Mouse (Mus musculus) v-Abl transformed pro-B cells (cell line): ENCODE measurements around the gene Usp46.

ENCODE experiments used
- in situ Hi-C, 2 experiments: fragments of 400-800 bp; cut with MboI; formaldehyde crosslinking; loops; one replicate each; pipeline ENCODE4 v1.15.1; 2025; ENCODE audit not compliant: unreplicated experiment in 2 of 2

The Usp46 gene

DNA sequence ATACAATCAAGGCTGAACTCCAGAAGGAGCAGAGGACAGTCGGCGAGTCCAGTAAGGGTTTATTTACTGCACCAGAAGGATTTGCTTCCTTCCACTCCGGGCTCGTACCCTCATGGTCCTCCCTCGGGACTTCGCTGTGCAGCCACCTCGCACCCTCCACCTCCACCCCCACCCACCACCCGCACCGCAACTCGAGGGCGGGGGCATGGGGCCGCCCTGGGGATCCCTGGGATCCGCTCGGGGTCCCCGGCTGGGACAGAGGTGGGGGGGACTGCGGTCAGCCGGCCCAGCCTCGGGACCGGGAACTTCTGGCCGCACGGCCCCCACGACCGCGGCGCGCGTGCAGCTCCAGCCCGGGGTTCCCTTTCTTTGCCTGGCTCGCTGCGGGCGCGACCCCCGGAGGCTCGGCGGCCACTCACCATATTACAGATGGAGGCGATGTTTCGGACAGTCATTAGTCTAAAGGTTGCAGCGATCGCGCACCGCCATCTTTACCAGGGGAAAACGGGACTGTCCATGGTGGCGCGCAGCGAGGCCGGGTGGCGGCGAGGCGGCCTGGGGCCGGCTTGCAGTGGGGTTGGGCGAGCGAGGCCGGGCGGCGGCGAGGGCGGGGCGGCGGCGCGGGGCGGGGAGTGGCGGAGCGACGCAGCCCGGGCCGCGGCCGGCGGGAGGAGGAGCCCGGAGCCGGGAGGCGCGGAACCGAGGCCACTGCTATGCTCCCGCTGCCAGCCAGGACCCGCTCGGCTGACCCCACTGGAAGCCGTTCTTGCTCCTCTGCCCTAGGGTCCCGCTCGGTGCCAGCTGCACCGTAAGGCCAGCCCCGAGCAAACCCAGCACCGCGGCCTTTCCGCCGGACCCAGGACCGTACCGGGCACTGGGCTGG is at the start of gene Usp46:
Gene Usp46 (minus strand): TSS at position 601 of the 883 bp plus-strand sequence.
- in situ Hi-C loops, result loop anchor here in 1 of 2 experiments (25.0 kb wide), 1 partner anchor 581 kb away; the partner anchor contains the start of gene Dcun1d4

DNA sequence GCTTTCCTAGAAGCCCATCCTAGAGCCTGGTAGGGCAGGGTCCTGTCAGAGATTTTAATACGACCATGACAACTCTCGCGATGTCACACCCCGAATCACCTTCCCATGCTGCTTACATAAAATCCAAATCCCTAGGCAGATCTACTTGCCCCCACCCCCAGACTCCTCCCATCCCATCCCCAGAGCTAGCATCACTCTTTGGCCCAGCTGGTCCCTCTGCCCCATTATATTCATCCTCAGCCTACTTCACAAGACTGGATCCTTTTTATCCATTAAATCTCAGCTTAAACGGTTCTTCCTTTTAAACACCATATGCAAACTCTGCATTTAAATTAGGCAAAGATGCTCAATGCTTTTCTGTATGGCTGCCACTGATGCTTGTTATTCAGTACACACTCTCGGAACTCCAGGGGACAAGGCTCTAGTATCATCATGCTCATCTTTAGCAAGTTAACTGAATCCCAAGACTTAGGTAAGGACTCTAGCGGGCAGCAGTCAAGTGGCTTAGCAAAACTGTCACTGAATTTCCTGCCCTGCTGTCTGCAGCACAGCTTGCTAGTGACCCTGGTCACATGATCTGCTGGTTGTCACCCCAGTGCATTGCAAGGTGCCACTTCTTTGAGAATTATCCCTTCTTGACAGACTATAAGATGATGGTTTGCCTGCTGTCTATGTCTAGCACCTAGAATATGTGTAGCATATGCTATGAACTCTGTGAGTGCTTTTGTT is 45.9 kb upstream of the Usp46 start:
- in situ Hi-C loops, result no loop called here

DNA sequence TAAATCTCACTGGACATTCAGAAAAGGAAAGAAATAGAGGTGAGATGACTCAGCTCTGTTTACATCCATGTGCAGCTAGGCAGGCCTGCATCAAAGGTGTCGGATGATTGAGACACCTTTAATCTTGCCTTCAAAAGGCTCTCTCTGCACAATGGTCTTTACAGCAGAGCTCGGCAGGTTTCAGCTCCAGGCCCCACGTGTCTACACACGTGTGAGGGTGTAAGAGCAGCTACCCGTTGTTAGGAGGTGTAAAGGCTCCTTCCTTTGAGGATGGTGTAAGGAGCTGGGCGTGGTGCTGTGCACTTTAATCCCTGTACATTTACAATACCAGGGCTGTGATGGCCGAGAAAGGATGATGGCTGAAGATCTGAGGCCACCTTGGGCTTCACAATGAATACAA is 37.2 kb upstream of the Usp46 start:
- in situ Hi-C loops, result no loop called here

DNA sequence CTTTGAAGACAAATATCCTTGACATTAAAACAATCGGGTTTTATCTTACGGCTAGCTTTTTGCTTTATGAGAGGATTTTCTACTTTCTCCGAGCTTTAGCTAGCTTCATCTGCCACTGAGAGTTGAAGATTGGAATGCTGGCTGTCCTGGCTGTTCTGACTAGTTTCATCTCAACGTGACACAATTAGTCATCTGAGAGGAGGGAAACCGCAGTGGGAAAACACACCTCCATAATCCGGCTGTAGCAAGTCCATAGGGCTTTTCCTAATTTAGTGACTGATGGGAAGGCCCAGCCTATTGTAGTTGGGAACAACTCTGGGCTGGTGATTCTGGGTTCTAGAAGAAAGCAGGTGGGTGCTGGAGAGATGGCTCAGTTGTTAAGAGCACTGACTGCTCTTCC is 33.5 kb upstream of the Usp46 start:
- in situ Hi-C loops, result no loop called here

DNA sequence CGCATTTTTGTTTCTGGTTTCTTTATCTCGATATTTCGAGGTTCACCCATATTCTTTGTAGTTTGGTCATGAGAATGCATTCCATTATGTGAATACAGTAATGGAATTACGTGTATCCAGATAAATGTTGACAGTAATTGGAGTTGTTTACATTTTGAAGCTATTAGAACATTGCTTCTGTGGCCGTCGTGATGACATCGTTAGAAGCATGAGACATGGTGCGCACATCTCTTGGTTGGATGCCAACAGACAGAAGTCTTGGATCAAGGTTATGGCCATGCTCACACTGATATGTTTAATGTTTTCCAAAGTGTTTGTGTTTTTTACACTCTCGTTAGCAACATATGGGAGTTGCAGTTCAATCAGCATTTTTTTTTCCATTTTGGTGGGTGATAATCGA is 30.8 kb upstream of the Usp46 start:
- in situ Hi-C loops, result loop anchor here (10.0 to 25.0 kb wide), 3 partner anchors 426 to 1937 kb away; partner anchors contain the start of genes Chic2 (in 2 of the 2) and Commd8 (in 1 of the 2)

DNA sequence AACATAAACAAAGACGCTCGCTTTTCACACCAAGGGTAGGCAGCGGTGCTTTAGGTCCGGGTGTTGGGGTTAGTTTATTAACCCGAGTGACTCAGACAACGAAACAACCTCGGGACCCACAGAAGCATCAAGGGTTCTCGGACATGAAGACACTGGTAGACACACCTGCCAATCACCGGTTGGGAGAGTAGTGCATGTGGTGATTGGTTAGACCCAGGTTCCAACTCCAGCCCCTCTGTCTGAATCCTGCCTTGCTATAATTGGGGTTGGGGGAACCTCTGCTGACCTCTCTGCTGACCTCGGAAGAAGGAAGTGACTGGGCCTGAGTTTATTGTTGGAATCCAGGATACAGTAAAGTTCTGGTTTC is 29.6 kb upstream of the Usp46 start:
- in situ Hi-C loops, result loop anchor here (10.0 to 25.0 kb wide), 3 partner anchors 427 to 1936 kb away; partner anchors contain the start of genes Chic2 (in 2 of the 2) and Commd8 (in 1 of the 2)

DNA sequence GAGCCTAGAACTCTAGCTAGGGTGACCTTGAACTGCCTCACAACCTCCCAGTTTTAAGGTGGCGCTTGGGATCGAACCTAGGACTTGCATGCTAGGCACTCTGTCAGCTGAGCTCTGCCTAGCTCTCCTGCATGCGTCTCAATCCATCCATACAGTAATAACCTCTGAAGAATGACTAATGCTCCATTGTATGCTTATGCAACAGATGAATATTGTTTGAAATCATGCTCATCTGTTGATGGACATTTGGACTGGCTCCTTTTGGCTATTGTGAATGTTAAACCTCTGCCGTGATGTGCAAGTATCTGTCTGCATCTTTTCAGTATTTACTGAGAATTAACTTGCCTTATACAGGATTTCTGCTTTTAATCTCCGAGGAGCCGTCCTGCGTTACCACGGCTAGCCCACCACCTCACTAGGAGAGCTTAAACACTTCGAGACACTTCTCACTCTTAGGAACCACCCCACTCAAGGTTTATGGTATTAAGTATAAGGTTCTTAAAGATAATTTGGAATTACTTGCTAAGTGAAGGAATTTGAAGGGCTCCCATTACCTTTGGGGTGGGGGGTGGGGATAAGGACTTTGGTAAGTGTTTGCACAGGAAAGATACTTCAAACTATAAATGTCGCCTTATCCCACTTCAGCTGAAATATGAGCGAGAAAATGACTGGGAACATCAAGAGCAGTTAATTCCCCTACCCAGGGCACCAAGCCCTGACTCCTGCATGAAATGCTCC is 29.1 kb upstream of the Usp46 start:
- in situ Hi-C loops, result loop anchor here (10.0 to 25.0 kb wide), 3 partner anchors 428 to 1935 kb away; partner anchors contain the start of genes Chic2 (in 2 of the 2) and Commd8 (in 1 of the 2)

DNA sequence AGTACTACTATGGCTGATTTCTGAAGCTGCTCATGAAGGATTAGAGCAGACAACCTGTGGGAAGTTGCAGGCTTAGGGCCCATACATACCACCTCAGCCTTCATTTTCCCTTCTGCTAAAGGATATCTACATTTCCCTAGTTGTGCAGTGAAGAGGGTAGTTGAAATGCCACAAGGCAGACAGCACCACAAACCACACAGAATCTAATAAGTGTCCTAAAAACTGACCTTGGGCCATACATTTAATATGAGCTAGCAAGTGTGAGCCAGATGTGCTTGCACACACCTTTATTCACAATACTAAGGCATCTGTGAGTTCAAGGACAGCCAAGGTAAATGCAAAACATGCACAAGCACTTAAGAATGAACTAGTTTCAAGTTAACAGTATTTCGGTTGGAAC is 27.8 kb upstream of the Usp46 start:
- in situ Hi-C loops, result loop anchor here (10.0 to 25.0 kb wide), 3 partner anchors 429 to 1934 kb away; partner anchors contain the start of genes Chic2 (in 2 of the 2) and Commd8 (in 1 of the 2)

DNA sequence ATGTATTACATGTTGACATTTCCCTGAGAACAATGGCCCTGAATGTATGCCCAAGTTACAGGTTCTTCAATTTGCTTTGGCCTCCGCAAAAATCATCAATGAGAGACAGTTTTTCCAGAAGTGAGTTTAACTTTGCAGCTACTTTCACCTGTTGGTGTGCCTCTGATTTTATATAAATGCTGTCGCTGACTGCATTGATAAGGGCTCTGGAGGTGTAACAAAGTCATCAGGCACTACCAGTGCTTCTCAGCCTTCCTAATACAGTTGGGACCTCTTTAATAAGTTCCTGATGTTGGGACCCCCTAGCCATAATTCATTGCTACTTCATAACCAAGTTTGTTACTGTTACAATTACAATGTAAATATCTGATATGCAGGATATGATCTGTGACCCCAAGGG is 27.4 kb upstream of the Usp46 start:
- in situ Hi-C loops, result loop anchor here (10.0 to 25.0 kb wide), 3 partner anchors 429 to 1933 kb away; partner anchors contain the start of genes Chic2 (in 2 of the 2) and Commd8 (in 1 of the 2)

DNA sequence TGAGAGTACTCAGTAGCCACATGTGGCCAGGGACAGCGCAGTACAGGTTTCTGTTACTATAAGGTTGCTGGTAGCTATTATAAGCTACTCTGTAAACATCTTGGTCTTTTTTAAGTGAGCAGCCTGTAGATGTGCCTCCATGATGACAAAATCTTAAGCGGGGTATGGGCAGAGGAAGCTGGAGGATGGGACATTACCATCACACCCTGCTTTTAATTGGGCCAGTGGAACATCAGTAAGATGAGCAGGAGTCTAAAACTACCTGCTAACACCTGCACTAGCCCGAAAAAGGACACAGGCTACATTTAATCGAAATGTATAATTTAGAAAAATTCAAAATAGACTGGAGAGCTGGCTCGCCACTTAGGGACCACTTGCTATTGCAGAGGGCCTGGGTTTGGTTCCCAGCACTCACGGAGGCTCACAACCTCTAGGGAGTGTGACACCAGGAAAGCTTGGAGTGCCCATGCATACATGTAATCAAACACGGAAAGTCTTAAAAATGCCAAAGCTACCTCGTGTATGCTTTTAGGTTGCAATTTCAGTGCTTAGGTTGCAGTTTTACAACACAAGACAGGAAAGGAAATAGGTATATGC is 26.7 kb upstream of the Usp46 start:
- in situ Hi-C loops, result loop anchor here (10.0 to 25.0 kb wide), 3 partner anchors 430 to 1933 kb away; partner anchors contain the start of genes Chic2 (in 2 of the 2) and Commd8 (in 1 of the 2)

DNA sequence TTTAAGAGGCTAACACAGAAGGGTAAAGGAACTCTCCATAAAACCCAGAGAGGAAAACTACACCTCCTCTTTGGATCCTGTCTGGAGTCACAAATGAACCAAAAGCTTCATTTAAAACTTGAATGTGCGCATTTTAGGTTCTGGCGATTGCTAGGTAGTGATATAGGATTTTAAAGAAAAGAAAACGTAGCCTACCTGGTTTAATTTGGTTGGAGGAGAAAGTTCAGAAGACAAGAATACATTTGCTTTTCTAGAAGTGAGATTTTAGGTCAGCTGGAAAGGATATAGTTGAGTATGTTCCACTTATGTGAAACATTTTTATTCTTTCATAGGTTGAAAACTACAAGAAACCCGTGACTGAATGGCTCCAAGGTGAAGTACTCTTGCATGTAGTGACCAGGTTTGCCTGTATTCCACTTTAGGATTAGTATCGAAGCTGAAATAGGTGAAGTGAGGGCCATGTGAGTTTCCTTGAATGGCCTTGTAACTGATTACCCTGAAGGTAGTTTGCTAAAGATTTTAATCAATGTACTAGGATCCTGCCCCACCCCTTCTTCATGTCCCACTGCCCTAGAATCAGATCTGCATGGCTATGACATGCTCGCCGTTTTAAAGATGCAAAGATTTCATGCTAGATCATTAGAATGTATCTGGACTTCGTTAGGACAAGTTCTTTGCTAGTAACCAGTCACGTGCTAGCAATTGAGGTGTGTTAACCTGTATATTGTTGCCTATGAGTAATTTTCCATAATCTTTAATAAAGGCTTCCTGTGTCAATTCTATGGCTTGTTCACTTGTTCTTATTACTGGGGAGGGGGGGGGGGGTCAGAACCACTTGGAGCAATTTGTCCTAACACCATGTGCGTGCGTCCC is 25.6 kb upstream of the Usp46 start:
- in situ Hi-C loops, result loop anchor here (10.0 to 25.0 kb wide), 3 partner anchors 431 to 1931 kb away; partner anchors contain the start of genes Chic2 (in 2 of the 2) and Commd8 (in 1 of the 2)

DNA sequence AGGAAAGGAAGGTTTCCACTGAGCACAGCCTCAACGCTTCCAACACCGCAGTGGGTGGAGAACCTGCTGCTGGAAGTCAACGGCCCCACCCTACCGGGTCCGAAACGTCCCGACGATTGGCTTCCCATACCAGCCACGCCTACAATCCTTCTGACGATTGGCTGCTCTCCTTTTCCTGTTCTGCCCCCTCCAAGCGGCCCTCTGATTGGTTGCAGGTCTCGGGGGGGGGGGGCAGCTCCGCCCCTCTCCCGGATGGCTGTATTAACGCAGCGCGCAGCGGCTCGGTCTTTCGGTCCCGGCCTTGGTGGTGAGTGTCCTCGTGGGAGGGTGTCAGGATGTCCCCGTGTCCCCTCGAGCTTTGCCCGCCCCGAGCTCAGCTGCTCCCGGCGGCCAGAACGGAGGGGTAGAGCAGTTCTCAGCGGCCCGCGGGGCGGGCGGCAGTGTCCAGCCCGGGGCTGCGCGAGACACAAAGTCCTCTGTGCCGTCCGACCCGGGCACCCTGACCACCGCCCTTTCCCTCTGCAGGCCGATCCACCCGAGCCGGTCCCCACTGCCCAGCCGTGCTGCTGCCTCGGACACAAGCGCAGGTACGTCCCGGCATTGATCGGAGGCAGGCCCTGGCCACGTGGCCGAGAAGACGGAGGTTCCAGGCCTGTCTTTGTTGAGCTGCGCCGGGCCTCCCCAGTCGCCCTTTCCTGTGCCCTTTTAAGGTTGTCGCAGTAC is 24.8 kb upstream of the Usp46 start:
- in situ Hi-C loops, result loop anchor here (10.0 to 25.0 kb wide), 3 partner anchors 432 to 1931 kb away; partner anchors contain the start of genes Chic2 (in 2 of the 2) and Commd8 (in 1 of the 2)

DNA sequence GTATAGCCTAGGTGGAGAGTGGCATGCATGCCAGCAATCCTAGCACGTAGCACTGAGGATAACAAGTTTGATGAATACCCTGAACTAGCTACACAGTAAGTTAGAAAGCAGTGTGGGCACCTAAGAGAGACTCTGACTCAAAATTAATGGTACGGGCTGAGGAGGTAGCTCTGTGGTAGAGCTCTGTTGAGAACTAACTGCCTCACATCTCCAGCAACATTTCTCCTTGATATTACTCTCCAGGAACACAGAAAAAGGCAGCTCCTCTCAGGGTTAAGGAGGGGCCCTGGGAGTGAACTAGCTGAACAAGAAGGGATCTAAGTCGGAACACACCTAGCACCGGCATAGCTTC is 24.2 kb upstream of the Usp46 start:
- in situ Hi-C loops, result loop anchor here (10.0 to 25.0 kb wide), 3 partner anchors 432 to 1930 kb away; partner anchors contain the start of genes Chic2 (in 2 of the 2) and Commd8 (in 1 of the 2)

DNA sequence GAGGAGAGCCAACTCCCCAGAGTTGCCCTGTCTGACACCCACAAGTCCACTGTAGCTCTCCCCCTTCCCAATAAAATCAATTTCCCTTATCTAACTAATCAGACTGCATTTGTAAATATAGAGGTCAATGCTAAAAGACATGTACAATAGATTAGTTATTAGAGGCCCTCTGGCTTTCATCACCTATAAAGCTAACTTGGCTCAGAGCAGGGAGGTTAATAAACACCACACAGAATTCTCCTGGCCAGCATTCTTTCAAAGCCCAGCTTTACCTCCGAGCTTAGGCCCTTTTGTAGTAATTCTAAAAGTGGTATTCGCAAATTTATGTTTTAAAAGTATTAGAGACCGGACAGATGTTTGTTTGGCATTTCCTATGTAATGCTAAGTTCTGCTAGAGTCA is 21.4 kb upstream of the Usp46 start:
- in situ Hi-C loops, result loop anchor here (10.0 to 25.0 kb wide), 3 partner anchors 435 to 1927 kb away; partner anchors contain the start of genes Chic2 (in 2 of the 2) and Commd8 (in 1 of the 2)

DNA sequence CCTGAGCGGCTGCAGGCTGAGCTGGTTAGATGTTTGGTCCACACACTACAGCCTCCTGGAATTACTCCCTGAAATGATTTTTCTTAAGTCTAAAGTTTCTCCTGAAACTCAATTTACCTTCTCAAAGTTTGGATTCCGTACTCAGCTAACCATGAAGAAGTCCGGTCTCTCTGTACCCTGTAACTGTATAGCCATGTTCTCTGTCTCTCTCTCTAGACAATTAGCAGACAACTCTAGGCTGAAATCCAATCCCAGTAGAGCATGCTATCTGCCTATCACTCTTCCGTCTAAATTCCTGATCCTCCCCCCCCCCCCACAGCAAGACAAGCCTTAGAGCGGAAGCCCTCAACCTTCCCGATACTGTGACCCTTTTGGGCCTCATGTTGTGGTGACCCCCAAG is 13.5 kb upstream of the Usp46 start:
- in situ Hi-C loops, result loop anchor here (25.0 kb wide), 2 partner anchors 956 to 1919 kb away; partner anchors contain the start of genes Chic2 (in 2 of the 2) and Commd8 (in 1 of the 2)

DNA sequence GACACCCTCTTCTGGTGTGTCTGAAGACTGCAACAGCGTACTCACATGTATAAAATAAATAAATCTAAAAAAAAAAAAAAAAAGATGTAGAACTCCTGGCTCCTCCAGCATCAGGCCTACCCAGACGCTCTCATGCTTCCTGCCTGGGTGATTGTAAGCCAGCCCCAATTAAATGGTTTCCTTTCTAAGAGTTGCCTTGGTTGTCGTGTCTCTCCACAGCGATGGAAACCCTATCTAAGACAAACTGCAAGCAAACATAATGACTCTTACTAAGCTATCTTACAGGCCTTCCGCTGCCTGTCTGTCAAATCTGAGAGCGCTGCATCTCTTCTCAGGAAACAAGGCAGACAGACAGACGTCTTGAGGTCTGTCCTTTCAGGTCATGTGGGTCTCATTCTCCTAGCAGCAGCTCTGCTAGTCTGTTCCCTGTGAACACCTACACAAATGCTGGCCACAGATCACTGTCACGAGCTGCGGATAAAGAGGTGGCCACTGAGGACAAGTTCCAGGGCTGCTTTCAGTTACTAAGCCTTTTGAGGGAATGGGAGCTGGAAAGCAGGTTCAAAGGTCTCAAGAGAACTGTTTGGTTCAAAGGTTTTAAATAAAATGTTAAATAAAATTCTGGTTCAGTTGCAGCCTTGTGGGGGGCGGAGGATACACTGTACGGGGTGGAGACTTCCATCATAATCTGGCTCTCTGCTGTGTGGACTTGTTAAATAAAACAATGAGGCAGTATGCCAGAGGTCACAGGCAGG is 10.8 kb upstream of the Usp46 start:
- in situ Hi-C loops, result loop anchor here (25.0 kb wide), 2 partner anchors 958 to 1917 kb away; partner anchors contain the start of genes Chic2 (in 2 of the 2) and Commd8 (in 1 of the 2)

DNA sequence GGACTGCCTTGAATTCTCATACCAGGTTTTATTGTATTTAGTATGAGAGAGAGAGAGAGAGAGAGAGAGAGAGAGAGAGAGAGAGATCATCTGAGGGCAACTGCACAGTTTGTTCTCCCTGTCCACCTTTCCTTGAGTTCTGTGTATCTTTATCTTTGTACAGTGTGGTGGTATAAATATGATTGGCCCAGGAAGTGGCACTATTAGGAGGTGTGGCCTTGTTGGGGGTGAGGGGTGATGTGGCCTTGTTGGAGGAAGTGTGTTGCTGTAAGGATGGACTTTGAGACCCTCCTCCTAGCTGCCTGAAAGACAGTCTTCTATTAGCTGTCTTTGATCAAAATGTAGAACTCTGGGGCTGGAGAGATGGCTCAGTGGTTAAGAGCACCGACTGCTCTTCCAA is 10.2 kb upstream of the Usp46 start:
- in situ Hi-C loops, result loop anchor here (25.0 kb wide), 2 partner anchors 959 to 1916 kb away; partner anchors contain the start of genes Chic2 (in 2 of the 2) and Commd8 (in 1 of the 2)
